Mouse (Mus musculus): Measurements from ENCODE around the gene Gm14322.
A peak's percentile ranks its signal among the peaks of the same experiment; 100 is the strongest.
"Not testable (repeated sequence)": the region's sequence is repeated elsewhere in the genome, so short reads cannot be mapped to it uniquely, and the experiment has no call there.

Gene Gm14322

DNA sequence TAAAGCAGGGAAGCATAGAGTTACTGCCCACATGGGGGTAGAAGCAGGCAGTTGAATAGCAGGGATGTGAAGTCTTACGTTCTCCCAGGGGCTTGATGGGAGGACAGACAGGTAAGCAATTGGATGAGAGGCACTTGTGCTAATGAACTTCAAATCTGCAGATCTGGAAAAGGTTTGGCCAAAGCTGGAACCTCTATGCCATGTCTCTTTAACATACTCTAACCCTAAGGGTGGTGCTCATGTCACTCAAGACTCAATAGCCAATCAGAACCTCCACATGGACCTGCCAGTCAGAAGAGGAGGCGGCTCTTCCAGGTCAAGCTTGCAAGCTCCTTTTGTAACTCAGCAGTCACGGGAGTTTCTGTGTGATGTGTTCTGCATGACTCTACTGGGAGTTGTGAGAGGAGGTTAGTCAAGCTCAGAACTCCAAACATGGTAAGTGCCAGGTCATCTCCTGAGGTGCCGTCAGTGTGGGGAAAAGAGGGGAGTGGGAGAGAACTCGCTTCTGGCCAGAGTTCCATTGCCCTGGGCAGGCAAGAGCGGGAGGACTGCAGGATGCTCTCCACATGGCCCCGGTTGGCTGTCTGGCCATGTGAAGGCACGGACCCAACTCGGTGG, at the start of gene Gm14322:
Gene Gm14322 (plus strand): TSS at position 348 of the 618 bp plus-strand sequence.
- DNase-seq = peak; percentile 58

DNA sequence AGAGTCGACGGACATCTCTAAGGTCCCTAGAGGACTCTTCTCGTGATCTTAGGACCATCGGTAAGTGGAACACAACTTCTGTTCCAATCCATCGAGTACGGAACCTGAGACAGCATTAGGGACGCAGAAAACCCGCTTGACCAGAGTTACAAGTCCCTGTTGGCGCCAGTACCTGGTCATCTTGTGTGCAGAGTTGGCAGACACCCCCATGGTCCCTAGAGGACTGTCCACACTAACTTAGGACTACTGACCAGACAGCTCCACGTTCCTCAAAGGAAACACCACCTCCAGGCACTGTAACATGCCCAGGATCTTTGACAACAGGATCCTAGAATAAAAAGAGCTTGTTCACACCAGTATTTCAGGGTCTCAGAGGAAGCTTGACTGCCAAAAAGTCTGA, 17.6 kb upstream of the Gm14322 start:
- DNase-seq = not testable (repeated sequence)

- DNase-seq = not testable (repeated sequence)
Observed at GRCm38 (mm10) chr2:177787351-177787750, 28.3 kb downstream of the Gm14322 start.

DNA sequence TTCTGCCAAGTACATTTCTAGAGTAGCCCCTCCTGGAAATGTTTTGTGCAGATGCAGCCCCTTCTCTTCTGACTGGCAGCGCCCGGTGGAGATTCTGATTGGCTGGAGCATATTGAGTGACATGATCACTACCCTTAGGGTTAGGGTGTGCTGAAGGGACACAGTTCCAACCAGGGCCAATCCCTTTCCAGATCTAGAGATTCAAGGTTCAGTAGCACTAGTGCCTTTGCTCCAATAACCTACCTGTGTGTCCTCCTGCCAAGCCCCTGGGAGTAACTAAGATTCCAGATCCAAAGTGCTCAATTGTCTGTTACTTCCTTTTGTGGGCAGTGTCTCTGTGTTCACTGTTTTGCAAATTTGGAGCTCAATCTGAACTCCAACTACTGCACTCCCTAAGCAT, 47.1 kb downstream of the Gm14322 start:
- DNase-seq = not testable (repeated sequence)

Data from retina, postnatal 1 day (tissue).